Mouse (Mus musculus): ENCODE results near the gene Uba52. TPM values are rescaled to one million over a fixed set of nuclear protein-coding genes. Genes with fewer than 3 reads are reported as not detected.

Gene Uba52
- polyA plus RNA-seq, 1 experiment from 2014 or later: 891 TPM

- H3K4me1 ChIP-seq (replicated peaks): peaks cover 69% of the 10 kb centered on the region
- peak overlapping the region; percentile 13; the same call in 1 of the 2 replicates for H3K9ac ChIP-seq (replicated peaks)
- no peak for ATAC-seq (ENCODE audit: insufficient number of reproducible peaks, insufficient read depth, low FRiP score, low TSS enrichment, low read depth)
- no peaks in the 10 kb centered on the region for H3K9me3 ChIP-seq
- peaks cover 54% of the 10 kb centered on the region for H3K27me3 ChIP-seq
- peaks cover 21% of the 10 kb centered on the region for H3K36me3 ChIP-seq
- H3K4me2 ChIP-seq: peak overlapping the region; percentile 83
- WGBS: 8% methylated on average over 46 of the region's 46 CpGs
- peak overlapping the region; percentile 11; the same call in 1 of the 2 replicates for H3K4me3 ChIP-seq (replicated peaks)
- H3K27ac ChIP-seq: peak overlapping the region; percentile 73
Measured at GRCm38 (mm10) chr8:70503062-70503750, 7.4 kb downstream of the Uba52 start.

- 31% methylated on average over 12 of the region's 12 CpGs for WGBS
- Histone ChIP-seq H3K4me1 (replicated peaks) (peaks cover 69% of the 10 kb centered on the region), H3K36me3 (peaks cover 14% of the 10 kb centered on the region), H3K9me3 (no peaks in the 10 kb centered on the region), H3K27ac (no peak overlapping the region), H3K9ac (replicated peaks) (no peak overlapping the region), H3K4me3 (replicated peaks) (no peak overlapping the region), H3K4me2 (peak overlapping the region; percentile 83), H3K27me3 (peaks cover 55% of the 10 kb centered on the region)
- ATAC-seq (ENCODE audit: insufficient number of reproducible peaks, insufficient read depth, low FRiP score, low TSS enrichment, low read depth): no peak
Measured at GRCm38 (mm10) chr8:70502540-70502939, 8.1 kb downstream of the Uba52 start.

GRCm38 (mm10) chr8:70501820-70502529 lies 8.6 kb downstream of the Uba52 start:
- Histone ChIP-seq H3K4me2 (peak overlapping the region; percentile 83), H3K27ac (no peak overlapping the region), H3K9me3 (no peaks in the 10 kb centered on the region), H3K9ac (replicated peaks) (no peak overlapping the region), H3K27me3 (peaks cover 60% of the 10 kb centered on the region), H3K4me1 (replicated peaks) (peaks cover 69% of the 10 kb centered on the region), H3K36me3 (peaks cover 9% of the 10 kb centered on the region; the same call in 1 of the 2 replicates), H3K4me3 (replicated peaks) (peak overlapping the region; percentile 10; the same call in 1 of the 2 replicates)
- 12% methylated on average over 23 of the region's 23 CpGs for WGBS
- ATAC-seq (ENCODE audit: insufficient number of reproducible peaks, insufficient read depth, low FRiP score, low TSS enrichment, low read depth): no peak

- Histone ChIP-seq H3K27ac (no peak overlapping the region), H3K9ac (replicated peaks) (peak overlapping the region; percentile 40; the same call in 1 of the 2 replicates), H3K9me3 (no peaks in the 10 kb centered on the region), H3K36me3 (0 out of 2 replicates have a peak, but pooled peaks cover 7% of the 10 kb centered on the region), H3K4me3 (replicated peaks) (peak overlapping the region; percentile 19; the same call in 1 of the 2 replicates), H3K27me3 (peaks cover 74% of the 10 kb centered on the region), H3K4me1 (replicated peaks) (peaks cover 73% of the 10 kb centered on the region), H3K4me2 (peak overlapping the region; percentile 35)
- 14% methylated on average over 39 of the region's 39 CpGs for WGBS
- ATAC-seq (ENCODE audit: insufficient number of reproducible peaks, insufficient read depth, low FRiP score, low TSS enrichment, low read depth): no peak
Measured at GRCm38 (mm10) chr8:70500386-70501301, 10.0 kb downstream of the Uba52 start.

GRCm38 (mm10) chr8:70495771-70496062 lies 14.9 kb downstream of the Uba52 start:
- H3K36me3 ChIP-seq: no peaks in the 10 kb centered on the region
- peak overlapping the region; percentile 78 for H3K9ac ChIP-seq (replicated peaks)
- H3K4me1 ChIP-seq (replicated peaks): peaks cover 72% of the 10 kb centered on the region
- peak overlapping the region; percentile 65 for H3K4me3 ChIP-seq (replicated peaks)
- WGBS: 5% methylated on average over 12 of the region's 12 CpGs
- H3K4me2 ChIP-seq: peak overlapping the region; percentile 93
- H3K27ac ChIP-seq: peak overlapping the region; percentile 83
- ATAC-seq (ENCODE audit: insufficient number of reproducible peaks, insufficient read depth, low FRiP score, low TSS enrichment, low read depth): no peak
- no peaks in the 10 kb centered on the region for H3K9me3 ChIP-seq
- peaks cover 94% of the 10 kb centered on the region for H3K27me3 ChIP-seq

GRCm38 (mm10) chr8:70495001-70495770 lies 15.4 kb downstream of the Uba52 start:
- Histone ChIP-seq H3K4me1 (replicated peaks) (peaks cover 72% of the 10 kb centered on the region), H3K27me3 (peaks cover 94% of the 10 kb centered on the region), H3K27ac (peak overlapping the region; percentile 83), H3K4me2 (peak overlapping the region; percentile 93), H3K4me3 (replicated peaks) (peak overlapping the region; percentile 65), H3K36me3 (no peaks in the 10 kb centered on the region), H3K9me3 (no peaks in the 10 kb centered on the region), H3K9ac (replicated peaks) (peak overlapping the region; percentile 78)
- under 1% methylated on average over 21 of the region's 21 CpGs for WGBS
- 0 out of 2 replicates have a peak, but pooled peaks have one; percentile 8 for ATAC-seq (ENCODE audit: insufficient number of reproducible peaks, insufficient read depth, low FRiP score, low TSS enrichment, low read depth)

GRCm38 (mm10) chr8:70494416-70494945 lies 16.1 kb downstream of the Uba52 start:
- Histone ChIP-seq H3K4me3 (replicated peaks) (peak overlapping the region; percentile 65), H3K27ac (peak overlapping the region; percentile 83), H3K27me3 (peaks cover 94% of the 10 kb centered on the region), H3K4me1 (replicated peaks) (peaks cover 72% of the 10 kb centered on the region), H3K36me3 (no peaks in the 10 kb centered on the region), H3K9ac (replicated peaks) (peak overlapping the region; percentile 78), H3K4me2 (peak overlapping the region; percentile 93), H3K9me3 (no peaks in the 10 kb centered on the region)
- 1% methylated on average over 27 of the region's 28 CpGs for WGBS
- peak; percentile 16; the same call in 1 of the 2 replicates for ATAC-seq (ENCODE audit: insufficient number of reproducible peaks, insufficient read depth, low FRiP score, low TSS enrichment, low read depth)

GRCm38 (mm10) chr8:70493692-70494415 lies 16.7 kb downstream of the Uba52 start:
- H3K4me2 ChIP-seq: peak overlapping the region; percentile 93
- no peaks in the 10 kb centered on the region for H3K9me3 ChIP-seq
- WGBS: 2% methylated on average over 41 of the region's 47 CpGs
- H3K9ac ChIP-seq (replicated peaks): peak overlapping the region; percentile 78
- H3K36me3 ChIP-seq: no peaks in the 10 kb centered on the region
- no peak for ATAC-seq (ENCODE audit: insufficient number of reproducible peaks, insufficient read depth, low FRiP score, low TSS enrichment, low read depth)
- peaks cover 75% of the 10 kb centered on the region for H3K4me1 ChIP-seq (replicated peaks)
- peaks cover 94% of the 10 kb centered on the region for H3K27me3 ChIP-seq
- H3K27ac ChIP-seq: peak overlapping the region; percentile 83
- peak overlapping the region; percentile 65 for H3K4me3 ChIP-seq (replicated peaks)

GRCm38 (mm10) chr8:70492664-70493640 lies 17.6 kb downstream of the Uba52 start, which contains the start of gene Crlf1:
Gene Crlf1, plus strand, starts transcription at chr8:70493158.
- ATAC-seq (ENCODE audit: insufficient number of reproducible peaks, insufficient read depth, low FRiP score, low TSS enrichment, low read depth): no peak
- Histone ChIP-seq H3K9me3 (no peaks in the 10 kb centered on the region), H3K9ac (replicated peaks) (peak within 1 kb of the TSS; percentile 78), H3K36me3 (no peaks in the 10 kb centered on the region), H3K27me3 (peaks cover 96% of the 10 kb centered on the region), H3K4me3 (replicated peaks) (peak within 1 kb of the TSS; percentile 65), H3K4me1 (replicated peaks) (peaks cover 84% of the 10 kb centered on the region), H3K27ac (peak within 1 kb of the TSS; percentile 83), H3K4me2 (peak within 1 kb of the TSS; percentile 93)
- WGBS: under 1% methylated on average over 87 of the region's 93 CpGs
